Mouse (Mus musculus) naive thymus-derived CD4-positive, alpha-beta T cell, adult 5 months (primary cell): ENCODE data around the gene Zfp706. TPM values are rescaled to one million over a fixed set of nuclear protein-coding genes. Genes with fewer than 3 reads are reported as not detected.

ENCODE experiments used
- polyA plus RNA-seq: library from polyadenylated mRNA; unstranded; fragments of 100-300 nt; shearing (Covaris generic); gene quantifications from one replicate; pipeline ENCODE4 v1.2.1, GENCODE M21; 2017

Gene Zfp706
- polyA plus RNA-seq: 223 TPM

DNA sequence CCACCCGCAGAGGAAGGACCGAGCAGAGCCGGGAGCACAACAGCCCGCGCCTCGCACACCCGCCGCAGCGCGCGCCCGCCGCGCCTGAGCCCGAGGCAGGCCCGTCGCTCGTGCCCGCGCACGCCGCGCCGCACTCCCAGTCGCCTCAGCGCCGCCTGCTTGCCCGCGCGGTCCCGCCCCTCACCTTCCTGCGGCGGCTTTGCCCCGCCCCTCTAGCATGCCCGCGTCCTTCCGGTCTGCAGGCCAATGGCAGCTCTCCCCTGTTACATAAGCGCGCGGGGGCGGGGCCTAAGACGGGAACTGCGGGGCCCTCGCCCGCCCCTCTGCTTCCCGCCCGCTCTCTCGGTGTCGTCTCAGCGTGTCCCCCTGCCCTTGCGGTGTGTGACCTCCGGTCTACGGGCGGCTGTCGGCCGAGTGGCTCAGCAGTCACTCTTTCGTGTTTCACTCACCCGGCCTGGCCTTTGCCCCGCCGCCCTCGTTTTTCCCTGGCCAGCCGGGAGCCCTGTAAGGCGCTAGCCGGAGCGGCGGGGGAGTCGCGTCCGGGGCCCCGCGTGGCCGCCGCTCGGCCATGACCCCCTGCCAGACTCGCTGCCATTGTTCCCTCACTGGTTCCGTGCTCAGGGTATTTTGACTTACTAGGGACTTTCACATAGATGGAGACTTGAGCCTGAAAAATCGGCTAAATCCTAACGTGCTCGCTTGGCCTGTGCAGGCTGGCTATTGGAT, at the start of gene Zfp706:
Gene Zfp706 (minus strand): TSS at position 541 of the 726 bp plus-strand sequence.

